Mouse (Mus musculus) kidney, adult 2 months (tissue): ENCODE data around the gene Lactb. TPM values are rescaled to one million over a fixed set of nuclear protein-coding genes. Genes with fewer than 3 reads are reported as not detected.

Source experiments
- DNase-seq: peaks from one replicate; pipeline ENCODE4 v3.0.0; 2021
- H3K27ac ChIP-seq: fragments of 200-500 bp; 2 replicates; pipeline ENCODE4 v1.5.1; 2012; ENCODE audit warnings: low read depth, low read length, control low read depth, inconsistent platforms; ENCODE audit not compliant: insufficient read depth
- H3K27me3 ChIP-seq: fragments of 200-500 bp; replicated peaks from 2 replicates; pipeline ENCODE4 v1.6.1; 2012; ENCODE audit warnings: mild to moderate bottlenecking, moderate library complexity, low read length, inconsistent platforms; ENCODE audit not compliant: control insufficient read depth, insufficient read depth
- H3K36me3 ChIP-seq: fragments of 200-500 bp; 2 replicates; pipeline ENCODE4 v1.6.1; 2012; ENCODE audit warnings: mild to moderate bottlenecking, moderate library complexity, low read length, inconsistent platforms; ENCODE audit not compliant: control insufficient read depth, insufficient read depth
- H3K4me1 ChIP-seq: fragments of 200-500 bp; 2 replicates; pipeline ENCODE4 v1.6.1; 2011; ENCODE audit warnings: low read length; ENCODE audit not compliant: control insufficient read depth, insufficient read depth
- H3K4me3 ChIP-seq: fragments of 200-500 bp; 2 replicates; pipeline ENCODE4 v1.5.1; 2011; ENCODE audit warnings: mild to moderate bottlenecking, low read depth, low read length, control low read depth; ENCODE audit not compliant: insufficient read depth
- CTCF ChIP-seq: fragments of 200-500 bp; conservative IDR thresholded peaks from 2 replicates; pipeline ENCODE4 v1.5.1; 2011; ENCODE audit warnings: low read depth, mild to moderate bottlenecking, control low read depth, low read length, moderate library complexity, mixed read lengths; ENCODE audit not compliant: insufficient read depth, insufficient read length
- POLR2A ChIP-seq: fragments of 200-500 bp; IDR thresholded peaks from one replicate; pipeline ENCODE4 v1.6.1; 2011; ENCODE audit warnings: low read depth, low read length, control low read depth
- WGBS: fragments of 180-500 bp; shearing (Covaris S2); methylation state at CpG from one replicate; pipeline ENCODE4 v1.1.7; 2018; 5-methylcytosine and 5-hydroxymethylcytosine counted together
- polyA plus RNA-seq: library from polyadenylated mRNA; depleted of rRNA; stranded (reverse); fragments of >200 nt; gene quantifications from 2 replicates; pipeline ENCODE4 v1.2.3, GENCODE M21; 2012

The Lactb gene
- polyA plus RNA-seq, 1 experiment = 24.3 TPM

GRCm38 (mm10) chr9:66920488-66921279 lies 54.6 kb downstream of the Lactb start:
- no peaks in the 10 kb centered on the region for H3K36me3 ChIP-seq
- peaks cover 4% of the 10 kb centered on the region for H3K4me1 ChIP-seq
- no peak overlapping the region for H3K4me3 ChIP-seq
- DNase-seq = no peak
- TF ChIP-seq POLR2A (no peak), CTCF (no peak)
- no peaks in the 10 kb centered on the region for H3K27me3 ChIP-seq
- 16% methylated on average over 6 of the region's 6 CpGs for WGBS
- H3K27ac ChIP-seq = no peak overlapping the region

- H3K36me3 ChIP-seq = no peaks in the 10 kb centered on the region
- DNase-seq = no peak
- H3K4me3 ChIP-seq = peak overlapping the region; percentile 45
- H3K27me3 ChIP-seq = no peaks in the 10 kb centered on the region
- peaks cover 7% of the 10 kb centered on the region for H3K4me1 ChIP-seq
- no peak overlapping the region for H3K27ac ChIP-seq
- TF ChIP-seq POLR2A (no peak), CTCF (no peak)
- 1% methylated on average over 14 of the region's 14 CpGs for WGBS
These were observed 55.3 kb downstream of the Lactb start for GRCm38 (mm10) chr9:66919981-66920380.

GRCm38 (mm10) chr9:66919382-66919971 lies 55.8 kb downstream of the Lactb start, which contains the start of gene Rab8b:
Gene Rab8b, minus strand, starts transcription at chr9:66919687.
- Histone ChIP-seq H3K27me3 (no peaks in the 10 kb centered on the region), H3K36me3 (no peaks in the 10 kb centered on the region), H3K27ac (peak within 1 kb of the TSS; percentile 77), H3K4me1 (peaks cover 7% of the 10 kb centered on the region), H3K4me3 (peak within 1 kb of the TSS; percentile 78)
- DNase-seq = peak; percentile 98
- TF ChIP-seq CTCF = no peak
- TF ChIP-seq POLR2A = peak; percentile 48
- 2% methylated on average over 49 of the region's 49 CpGs for WGBS

- TF ChIP-seq POLR2A (no peak), CTCF (no peak)
- Histone ChIP-seq H3K27ac (peak overlapping the region; percentile 77), H3K4me1 (peaks cover 7% of the 10 kb centered on the region), H3K27me3 (no peaks in the 10 kb centered on the region), H3K4me3 (peak overlapping the region; percentile 78), H3K36me3 (no peaks in the 10 kb centered on the region)
- WGBS = 2% methylated on average over 27 of the region's 27 CpGs
- peak; percentile 23 for DNase-seq
These were observed 56.5 kb downstream of the Lactb start for GRCm38 (mm10) chr9:66918672-66919330.

- 74% methylated on average over 1 of the region's 1 CpGs for WGBS
- Histone ChIP-seq H3K4me1 (peaks cover 11% of the 10 kb centered on the region), H3K27me3 (no peaks in the 10 kb centered on the region), H3K27ac (no peak overlapping the region), H3K4me3 (no peak overlapping the region), H3K36me3 (no peaks in the 10 kb centered on the region)
- TF ChIP-seq POLR2A (no peak), CTCF (no peak)
- no peak for DNase-seq
These were observed 57.4 kb downstream of the Lactb start for GRCm38 (mm10) chr9:66917892-66918255.

- 78% methylated on average over 8 of the region's 8 CpGs for WGBS
- Histone ChIP-seq H3K36me3 (no peaks in the 10 kb centered on the region), H3K27me3 (no peaks in the 10 kb centered on the region), H3K27ac (no peak overlapping the region), H3K4me3 (no peak overlapping the region), H3K4me1 (peaks cover 11% of the 10 kb centered on the region)
- no peak for DNase-seq
- TF ChIP-seq CTCF = no peak
- TF ChIP-seq POLR2A = no peak
These were observed 57.9 kb downstream of the Lactb start for GRCm38 (mm10) chr9:66917216-66917891.
